Mouse (Mus musculus) small intestine, adult 2 months (tissue): ENCODE results near the gene Cdt1.

Experiments used
- CTCF ChIP-seq: fragments of 200-500 bp; IDR thresholded peaks from 2 replicates; pipeline ENCODE4 v1.5.1; 2012; ENCODE audit warnings: low read depth, mild to moderate bottlenecking, control low read depth, inconsistent platforms, low read length, moderate library complexity, mixed read lengths; ENCODE audit not compliant: insufficient replicate concordance, insufficient read length; ENCODE audit errors: extremely low read depth
- POLR2A ChIP-seq: fragments of 200-500 bp; IDR thresholded peaks from 2 replicates; pipeline ENCODE4 v1.6.1; 2012; ENCODE audit warnings: low read depth, mild to moderate bottlenecking, control low read depth, inconsistent platforms, low read length, moderate library complexity

- TF ChIP-seq CTCF = no peak
- TF ChIP-seq POLR2A = no peak
Observed at GRCm38 (mm10) chr8:122574264-122574663, 6.4 kb downstream of the Cdt1 start.
